Mouse (Mus musculus): Measurements from ENCODE around the gene Psen2. TPM values are rescaled to one million over a fixed set of nuclear protein-coding genes. Genes with fewer than 3 reads are reported as not detected.
A peak's percentile ranks its signal among the peaks of the same experiment; 100 is the strongest.

Psen2 gene
- total RNA-seq, 1 experiment, result 13.6 TPM

DNA sequence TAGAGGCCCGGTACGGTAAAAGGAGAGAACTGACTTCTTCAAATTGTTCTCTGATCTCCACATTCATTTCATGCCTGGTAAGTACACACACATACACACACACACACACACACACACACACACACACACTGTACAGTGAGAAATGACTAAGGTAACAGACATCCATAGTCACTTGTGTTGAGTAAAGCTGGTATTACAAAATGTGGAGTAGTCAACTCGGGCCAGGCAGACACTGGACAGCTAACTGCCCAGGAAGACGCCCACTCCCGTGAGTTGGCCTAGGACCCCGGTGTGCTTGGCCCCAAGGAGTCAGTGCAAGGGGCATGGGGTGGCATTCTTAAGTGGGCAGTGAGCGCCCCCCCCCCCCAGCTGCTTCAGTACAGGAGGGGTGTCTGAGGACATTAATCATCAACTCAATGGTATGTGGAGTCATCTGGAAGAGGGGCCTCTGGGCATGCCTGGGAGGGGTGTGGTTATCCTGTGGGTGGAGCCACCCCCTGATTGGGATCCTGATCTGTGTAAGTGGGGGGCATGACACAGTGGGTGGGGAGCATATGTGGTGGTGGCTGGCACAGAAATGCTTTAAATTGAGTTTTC is 25.7 kb upstream of the Psen2 start:
- Histone ChIP-seq H3K27ac (ENCODE audit: insufficient read depth, low read depth, low read length, poor library complexity, severe bottlenecking) (no peak overlapping the region), H3K4me1 (ENCODE audit: control insufficient read depth in 2 of 2, insufficient read depth in 2 of 2, low read length in 2 of 2, poor library complexity in 1 of 2) (peaks cover 0 to 15% of the 10 kb centered on the region in 2 experiments; a peak in 1 of 4 replicates), H3K4me3 (ENCODE audit: insufficient read depth in 1 of 2, low read depth in 1 of 2, low read length in 2 of 2, poor library complexity in 1 of 2, severe bottlenecking in 1 of 2) (no peak overlapping the region), H3K9ac (ENCODE audit: insufficient read depth, low read depth, low read length, poor library complexity, severe bottlenecking) (no peak overlapping the region), H3K9me3 (ENCODE audit: control insufficient read depth, insufficient read depth, low read depth, low read length) (no peaks in the 10 kb centered on the region), H3K36me3 (ENCODE audit: control insufficient read depth, insufficient read depth, low read length, poor library complexity, severe bottlenecking) (no peaks in the 10 kb centered on the region)
- in situ Hi-C loops (cut with MboI; ENCODE audit: low sequenced_read_pairs in 2 of 2, unreplicated experiment in 2 of 2), result loop anchor here in 1 of 2 experiments (10.0 kb wide), 1 partner anchor 116 kb away; no protein-coding TSS in a partner anchor
- TF ChIP-seq HCFC1 (IDR thresholded peaks at IDR 0.05; ENCODE audit: borderline replicate concordance, insufficient read depth, low read length) (no peak), MAFK (IDR thresholded peaks at IDR 0.05; ENCODE audit: insufficient read depth, low read depth, low read length) (no peak), ZNF384 (IDR thresholded peaks at IDR 0.05; ENCODE audit: low read depth, low read length) (no peak), CHD2 (IDR thresholded peaks at IDR 0.05; ENCODE audit: low read depth, low read length) (no peak), ZC3H11A (IDR thresholded peaks at IDR 0.05; ENCODE audit: borderline replicate concordance, low read depth, low read length) (no peak)
- DNase-seq (ENCODE audit: low read depth, low spot score), result no peak

DNA sequence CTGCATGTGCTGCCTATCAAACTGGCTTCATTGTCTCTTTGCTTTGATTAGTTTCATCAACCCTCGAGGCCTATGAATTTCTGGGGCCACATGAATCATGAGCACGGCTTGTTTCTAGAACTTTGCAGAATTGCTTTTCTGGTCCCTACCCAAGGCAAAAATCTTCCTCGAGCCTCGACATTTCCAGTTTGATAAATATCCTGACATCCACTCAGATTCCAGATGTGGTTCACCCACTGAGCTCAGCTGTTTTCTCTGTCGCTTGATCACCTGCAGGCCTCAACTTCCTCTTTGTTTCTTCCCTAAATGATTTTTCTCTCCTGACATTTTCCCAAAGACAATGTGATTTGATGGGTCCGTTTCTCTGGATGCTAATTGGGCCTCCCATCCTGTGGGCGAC is 25.0 kb upstream of the Psen2 start:
- H3K4me1 ChIP-seq (ENCODE audit: control insufficient read depth in 2 of 2, insufficient read depth in 2 of 2, low read length in 2 of 2, poor library complexity in 1 of 2), result peaks cover 0 to 19% of the 10 kb centered on the region in 2 experiments; a peak in 1 of 4 replicates
- no peak overlapping the region for H3K27ac ChIP-seq (ENCODE audit: insufficient read depth, low read depth, low read length, poor library complexity, severe bottlenecking)
- in situ Hi-C loops (cut with MboI; ENCODE audit: low sequenced_read_pairs in 2 of 2, unreplicated experiment in 2 of 2), result loop anchor here in 1 of 2 experiments (10.0 kb wide), 1 partner anchor 117 kb away; no protein-coding TSS in a partner anchor

DNA sequence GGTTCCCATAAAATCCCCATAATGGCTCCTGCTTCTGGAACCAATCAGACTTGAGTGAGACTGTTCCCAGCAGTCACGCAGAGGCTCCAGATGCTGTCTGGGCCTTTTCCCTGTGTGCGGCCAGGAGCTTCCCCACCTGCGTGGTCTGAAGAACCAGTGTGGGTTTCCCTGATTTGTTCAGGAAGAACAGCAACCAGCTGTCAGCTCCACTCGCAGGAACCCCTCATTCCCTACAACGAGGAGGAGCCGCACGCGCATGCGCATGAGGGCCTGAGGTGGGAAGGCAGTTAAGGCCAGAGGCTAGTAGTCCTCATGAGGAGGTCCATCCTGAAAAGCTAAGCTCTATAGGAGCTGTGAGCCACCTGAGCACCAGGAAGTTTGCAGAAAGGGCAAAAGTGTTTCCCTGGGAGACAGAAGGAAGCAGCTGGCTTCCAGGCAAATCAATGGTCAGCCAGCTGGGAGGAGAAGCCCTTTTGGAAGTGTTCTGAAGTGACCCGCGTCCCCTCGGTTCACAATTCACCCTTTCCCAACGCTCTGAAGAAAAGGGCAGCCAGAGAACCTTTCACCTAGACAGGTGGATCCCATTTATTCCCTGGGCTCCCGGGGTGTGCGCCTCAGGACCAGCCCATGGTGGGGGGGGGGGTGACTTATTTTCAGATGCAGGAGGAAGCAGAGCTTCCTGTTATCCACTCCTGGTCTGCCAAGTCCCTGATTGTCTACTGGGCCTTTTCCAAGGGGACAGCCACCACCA is 23.0 kb upstream of the Psen2 start:
- no peak overlapping the region for H3K27ac ChIP-seq (ENCODE audit: insufficient read depth, low read depth, low read length, poor library complexity, severe bottlenecking)

More for the DNA sequence above, 25.0 kb upstream of the Psen2 start:
- Histone ChIP-seq H3K36me3 (ENCODE audit: control insufficient read depth, insufficient read depth, low read length, poor library complexity, severe bottlenecking) (no peaks in the 10 kb centered on the region), H3K4me3 (ENCODE audit: insufficient read depth in 1 of 2, low read depth in 1 of 2, low read length in 2 of 2, poor library complexity in 1 of 2, severe bottlenecking in 1 of 2) (no peak overlapping the region), H3K9ac (ENCODE audit: insufficient read depth, low read depth, low read length, poor library complexity, severe bottlenecking) (no peak overlapping the region), H3K9me3 (ENCODE audit: control insufficient read depth, insufficient read depth, low read depth, low read length) (no peaks in the 10 kb centered on the region)
- DNase-seq (ENCODE audit: low read depth, low spot score), result no peak
- TF ChIP-seq CHD2 (IDR thresholded peaks at IDR 0.05; ENCODE audit: low read depth, low read length) (no peak), MAFK (IDR thresholded peaks at IDR 0.05; ENCODE audit: insufficient read depth, low read depth, low read length) (no peak), ZC3H11A (IDR thresholded peaks at IDR 0.05; ENCODE audit: borderline replicate concordance, low read depth, low read length) (no peak), HCFC1 (IDR thresholded peaks at IDR 0.05; ENCODE audit: borderline replicate concordance, insufficient read depth, low read length) (no peak), ZNF384 (IDR thresholded peaks at IDR 0.05; ENCODE audit: low read depth, low read length) (no peak)

DNA sequence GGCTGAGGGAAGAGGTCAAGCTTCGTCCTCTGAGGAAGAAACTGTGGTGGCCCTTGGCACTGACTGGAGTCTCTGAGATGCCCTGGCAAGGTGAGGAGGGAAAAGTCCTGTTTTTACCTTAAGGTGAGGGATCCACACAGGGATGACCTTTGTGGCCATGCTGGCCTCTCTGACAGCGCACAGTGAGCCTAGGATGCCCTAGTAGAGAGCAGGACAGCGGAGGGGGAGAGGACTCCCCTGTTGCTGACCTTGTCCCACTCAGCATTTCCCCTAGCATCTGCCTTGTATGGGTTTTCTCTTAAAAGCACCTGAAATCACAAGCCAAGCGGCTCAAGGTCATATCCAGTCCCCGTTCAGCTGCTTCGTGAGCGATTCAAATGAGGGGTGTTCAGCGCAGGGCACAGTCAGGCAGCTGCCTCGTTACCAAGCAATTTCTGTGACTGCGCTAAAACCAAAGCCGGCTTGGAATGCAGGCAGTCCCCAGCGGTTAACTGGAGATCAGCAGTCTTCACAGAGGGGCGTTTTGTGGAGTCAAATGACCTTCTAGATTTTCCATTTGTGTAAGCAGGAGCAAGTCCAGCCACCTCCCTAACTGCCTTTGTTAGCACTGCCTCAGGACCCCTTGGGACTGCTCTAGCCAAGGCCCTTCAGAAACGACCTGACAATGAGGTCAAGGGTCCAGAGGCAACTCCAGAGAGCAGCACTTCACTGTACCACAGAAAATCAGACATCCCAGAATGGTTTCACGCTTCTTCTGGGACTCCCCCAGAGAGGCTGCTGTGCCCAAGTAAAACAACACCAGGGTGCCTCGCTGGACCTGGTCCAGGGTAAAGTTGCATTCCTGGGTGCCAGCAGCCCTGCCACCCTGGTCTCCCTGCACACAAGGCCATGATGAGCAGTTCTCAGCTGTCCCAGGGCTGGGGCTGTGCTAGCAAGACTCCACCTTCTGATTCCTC is 20.9 kb upstream of the Psen2 start:
- Histone ChIP-seq H3K36me3 (ENCODE audit: control insufficient read depth, insufficient read depth, low read length, poor library complexity, severe bottlenecking) (no peaks in the 10 kb centered on the region), H3K27ac (ENCODE audit: insufficient read depth, low read depth, low read length, poor library complexity, severe bottlenecking) (no peak overlapping the region), H3K9me3 (ENCODE audit: control insufficient read depth, insufficient read depth, low read depth, low read length) (no peaks in the 10 kb centered on the region), H3K9ac (ENCODE audit: insufficient read depth, low read depth, low read length, poor library complexity, severe bottlenecking) (no peak overlapping the region), H3K4me3 (ENCODE audit: insufficient read depth in 1 of 2, low read depth in 1 of 2, low read length in 2 of 2, poor library complexity in 1 of 2, severe bottlenecking in 1 of 2) (no peak overlapping the region), H3K4me1 (ENCODE audit: control insufficient read depth in 2 of 2, insufficient read depth in 2 of 2, low read length in 2 of 2, poor library complexity in 1 of 2) (peaks cover 0 to 14% of the 10 kb centered on the region in 2 experiments; a peak in 2 of 4 replicates)
- no peak for TF ChIP-seq CHD2 (IDR thresholded peaks at IDR 0.05; ENCODE audit: low read depth, low read length)
- no peak for TF ChIP-seq ZC3H11A (IDR thresholded peaks at IDR 0.05; ENCODE audit: borderline replicate concordance, low read depth, low read length)
- no peak for TF ChIP-seq HCFC1 (IDR thresholded peaks at IDR 0.05; ENCODE audit: borderline replicate concordance, insufficient read depth, low read length)
- 0 out of 2 replicates have a peak, but pooled peaks have one; percentile 65 for TF ChIP-seq MAFK (IDR thresholded peaks at IDR 0.05; ENCODE audit: insufficient read depth, low read depth, low read length)
- no peak for TF ChIP-seq ZNF384 (IDR thresholded peaks at IDR 0.05; ENCODE audit: low read depth, low read length)
- in situ Hi-C loops (cut with MboI; ENCODE audit: low sequenced_read_pairs in 2 of 2, unreplicated experiment in 2 of 2), result loop anchor here in 1 of 2 experiments (10.0 kb wide), 1 partner anchor 121 kb away; no protein-coding TSS in a partner anchor
- peak; percentile 48 for DNase-seq (ENCODE audit: low read depth, low spot score)

More for the DNA sequence above, 23.0 kb upstream of the Psen2 start:
- no peak for DNase-seq (ENCODE audit: low read depth, low spot score)
- Histone ChIP-seq H3K9me3 (ENCODE audit: control insufficient read depth, insufficient read depth, low read depth, low read length) (no peaks in the 10 kb centered on the region), H3K4me1 (ENCODE audit: control insufficient read depth in 2 of 2, insufficient read depth in 2 of 2, low read length in 2 of 2, poor library complexity in 1 of 2) (peaks cover 0 to 19% of the 10 kb centered on the region in 2 experiments; a peak in 1 of 4 replicates), H3K9ac (ENCODE audit: insufficient read depth, low read depth, low read length, poor library complexity, severe bottlenecking) (no peak overlapping the region), H3K4me3 (ENCODE audit: insufficient read depth in 1 of 2, low read depth in 1 of 2, low read length in 2 of 2, poor library complexity in 1 of 2, severe bottlenecking in 1 of 2) (no peak overlapping the region), H3K36me3 (ENCODE audit: control insufficient read depth, insufficient read depth, low read length, poor library complexity, severe bottlenecking) (no peaks in the 10 kb centered on the region)
- in situ Hi-C loops (cut with MboI; ENCODE audit: low sequenced_read_pairs in 2 of 2, unreplicated experiment in 2 of 2), result loop anchor here in 1 of 2 experiments (10.0 kb wide), 1 partner anchor 119 kb away; no protein-coding TSS in a partner anchor
- no peak for TF ChIP-seq ZC3H11A (IDR thresholded peaks at IDR 0.05; ENCODE audit: borderline replicate concordance, low read depth, low read length)
- no peak for TF ChIP-seq MAFK (IDR thresholded peaks at IDR 0.05; ENCODE audit: insufficient read depth, low read depth, low read length)
- TF ChIP-seq ZNF384 (IDR thresholded peaks at IDR 0.05; ENCODE audit: low read depth, low read length), result no peak
- TF ChIP-seq HCFC1 (IDR thresholded peaks at IDR 0.05; ENCODE audit: borderline replicate concordance, insufficient read depth, low read length), result no peak
- TF ChIP-seq CHD2 (IDR thresholded peaks at IDR 0.05; ENCODE audit: low read depth, low read length), result no peak

Measured in ES-E14 (cell line).